Mouse (Mus musculus) frontal cortex, adult (tissue): Measurements from ENCODE around the gene Efcc1.
A peak's percentile ranks its signal among the peaks of the same experiment; 100 is the strongest.
"Not testable (repeated sequence)": the region's sequence is repeated elsewhere in the genome, so short reads cannot be mapped to it uniquely, and the experiment has no call there.

Experiments
- ATAC-seq: cut with Nextera tagmentation; 2 replicates; pipeline ENCODE4 v1.9.2; 2017; ENCODE audit warnings: mild to moderate bottlenecking, moderate library complexity, mixed read lengths; ENCODE audit not compliant: low TSS enrichment

Efcc1 gene

DNA sequence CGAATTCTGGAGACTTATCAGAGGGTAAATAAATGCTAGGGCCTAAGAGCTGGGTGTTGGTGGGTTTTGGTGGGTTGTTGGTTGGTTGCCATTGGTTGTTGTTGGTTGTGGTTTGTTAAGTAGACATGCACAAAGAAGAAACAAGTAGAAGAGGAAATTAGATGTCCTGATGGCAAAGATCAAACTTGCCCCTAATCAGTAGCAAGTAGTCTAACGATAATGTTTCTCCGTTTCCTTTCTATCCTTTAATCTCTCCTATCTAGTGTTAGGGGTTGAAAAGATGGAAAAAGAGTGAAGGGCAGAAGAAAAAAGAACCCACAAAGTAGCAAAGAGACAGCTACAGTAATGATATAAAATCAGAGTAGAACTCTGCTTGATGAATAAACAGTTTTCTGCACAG, 14.0 kb downstream of the Efcc1 start:
- ATAC-seq, result no peak

DNA sequence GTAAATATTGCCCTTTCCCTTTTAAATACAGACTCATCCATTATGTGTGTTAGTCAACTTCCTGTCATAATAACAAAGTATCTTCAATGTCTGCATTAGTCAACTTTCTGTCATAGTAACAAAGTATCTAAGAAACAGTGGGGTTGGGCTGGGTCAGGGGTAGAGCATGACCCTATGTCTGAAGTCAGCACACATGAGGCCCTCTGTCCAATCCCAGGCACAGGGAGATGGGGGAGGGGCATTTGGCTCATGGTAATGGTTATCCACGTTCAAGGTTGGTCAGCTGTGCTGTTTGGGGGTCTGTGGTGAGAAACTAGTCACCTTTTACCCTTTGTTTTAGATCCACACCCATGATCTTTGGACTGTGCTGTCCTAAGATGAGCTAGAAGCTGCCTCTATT, 14.6 kb downstream of the Efcc1 start:
- no peak for ATAC-seq

DNA sequence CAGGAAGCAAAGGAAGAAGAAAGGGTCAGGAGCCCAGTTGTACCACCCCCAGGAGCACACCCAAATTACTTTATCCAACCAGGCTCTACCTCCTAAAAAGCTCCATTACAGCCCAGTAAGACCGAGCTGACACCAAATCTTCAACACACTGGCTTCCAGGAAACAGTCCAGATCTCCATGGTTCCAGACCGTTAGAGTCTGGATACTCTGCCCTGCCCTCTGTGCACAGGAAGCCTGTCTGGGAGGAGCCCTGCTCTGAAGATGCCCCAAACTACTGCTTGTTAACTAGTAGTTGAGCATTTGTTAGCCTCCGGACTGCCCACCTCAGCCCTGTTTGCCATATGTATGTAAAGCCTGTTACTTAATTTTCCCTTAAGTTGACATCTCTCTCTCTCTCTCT, 15.4 kb downstream of the Efcc1 start:
- no peak for ATAC-seq

DNA sequence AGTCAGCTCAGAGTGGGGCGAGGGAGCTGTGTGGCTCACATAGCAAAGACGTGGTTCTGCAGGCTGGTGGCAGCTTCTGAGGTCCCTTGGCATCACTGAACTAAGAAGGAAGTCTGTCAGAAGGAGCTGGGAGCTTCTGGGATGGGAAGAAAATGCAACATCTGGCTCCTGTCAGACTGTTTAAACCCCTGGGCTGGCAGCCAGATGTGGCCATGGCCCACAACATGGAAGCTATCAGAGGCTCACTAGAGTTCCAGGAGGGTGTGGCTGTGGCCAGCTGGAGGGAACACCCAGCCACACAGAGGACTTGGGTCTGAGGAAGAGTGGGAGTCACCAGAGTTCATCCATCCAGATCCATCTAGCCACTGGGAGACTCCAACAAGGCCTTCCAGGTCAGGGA, 16.2 kb downstream of the Efcc1 start:
- no peak for ATAC-seq

DNA sequence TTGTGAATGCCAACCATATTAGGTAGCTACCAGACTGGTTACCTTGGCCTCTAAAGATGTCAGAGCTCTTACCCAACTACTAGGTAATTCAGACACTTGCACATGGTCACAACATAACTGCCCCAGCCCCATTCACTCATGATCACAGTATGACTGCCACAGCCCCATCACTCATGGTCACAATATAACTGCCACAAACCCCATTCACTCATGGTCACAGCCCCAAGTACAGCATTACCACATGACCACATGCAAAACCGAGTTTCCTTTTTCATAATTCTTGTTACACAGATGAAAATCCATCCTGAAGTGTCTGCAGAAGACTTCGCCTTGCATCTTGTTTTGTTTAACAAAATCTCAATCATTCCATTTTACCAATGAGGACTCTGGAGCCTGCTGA, 17.4 kb downstream of the Efcc1 start:
- ATAC-seq, result no peak

DNA sequence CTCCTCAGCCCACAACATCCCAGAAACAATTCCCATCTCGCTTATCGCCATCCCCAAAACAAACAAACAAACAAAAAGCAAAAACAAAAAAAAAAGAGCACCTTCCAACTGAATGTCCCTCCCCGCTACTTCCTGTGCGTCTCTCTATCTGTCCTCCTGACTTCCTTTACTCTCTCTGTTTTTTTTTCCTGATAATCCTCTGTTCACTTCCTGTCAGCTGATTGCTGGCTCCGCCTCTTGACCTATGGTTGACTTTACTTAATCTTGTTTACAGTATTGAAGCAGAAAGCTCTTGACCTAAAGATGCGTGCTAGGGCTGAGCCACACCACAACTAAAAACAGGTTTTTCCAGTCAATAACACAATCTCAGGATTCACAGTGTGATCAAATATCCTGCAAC, 17.9 kb downstream of the Efcc1 start:
- ATAC-seq, result no peak

DNA sequence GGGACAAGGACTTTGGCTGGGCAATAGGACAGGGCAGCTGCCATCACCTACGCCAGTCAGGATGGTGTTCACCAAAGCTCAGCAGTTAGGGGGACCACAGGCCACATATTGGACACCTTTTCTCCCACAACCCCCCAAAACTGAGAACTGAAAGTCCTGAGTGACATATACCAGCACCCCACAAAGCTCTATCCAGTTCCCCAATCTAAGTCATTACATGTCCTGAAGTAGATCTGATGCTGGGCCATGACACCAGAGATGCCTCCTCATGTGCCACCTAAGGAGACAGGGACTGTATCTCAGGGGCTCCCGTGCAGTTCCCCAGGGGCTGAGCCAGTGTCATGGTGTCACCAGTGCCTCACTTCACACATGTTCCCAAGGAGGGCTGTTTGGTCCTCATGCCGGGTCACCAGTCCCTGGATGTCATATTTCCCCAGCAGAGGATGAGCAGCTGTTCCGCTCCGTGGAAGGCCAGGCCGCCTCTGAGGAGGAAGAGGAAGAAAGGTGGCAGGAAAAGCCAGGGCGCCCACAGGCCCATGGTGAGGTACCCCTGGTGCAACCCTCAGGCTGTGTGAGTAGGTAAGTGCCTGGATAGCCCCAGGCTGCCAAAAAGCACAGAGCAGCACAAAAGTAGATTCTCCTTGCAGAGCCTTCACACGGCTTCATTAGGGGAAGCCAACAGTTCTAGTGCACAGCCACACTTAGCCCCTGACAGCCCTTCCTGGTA, 19.7 kb downstream of the Efcc1 start:
- ATAC-seq, result no peak

DNA sequence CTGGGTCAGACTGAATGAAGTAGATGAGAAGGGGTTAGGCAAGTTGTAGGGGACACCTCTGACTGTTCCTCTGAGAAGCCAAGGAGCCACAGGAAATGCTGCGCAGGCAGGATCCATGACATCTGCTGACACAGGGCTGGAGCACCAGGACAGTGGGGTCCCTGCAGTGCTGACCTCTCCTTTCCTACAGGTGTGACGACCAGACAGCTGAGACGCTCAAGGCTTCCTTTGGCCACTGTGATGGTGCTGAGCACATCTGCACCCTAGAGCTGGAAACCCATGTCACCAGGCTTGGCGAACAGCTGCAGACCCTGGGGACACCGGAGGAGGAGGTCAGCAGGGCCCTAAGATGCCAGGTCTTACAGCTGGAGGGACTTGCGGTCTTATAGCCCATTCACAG, 20.9 kb downstream of the Efcc1 start:
- ATAC-seq, result no peak

DNA sequence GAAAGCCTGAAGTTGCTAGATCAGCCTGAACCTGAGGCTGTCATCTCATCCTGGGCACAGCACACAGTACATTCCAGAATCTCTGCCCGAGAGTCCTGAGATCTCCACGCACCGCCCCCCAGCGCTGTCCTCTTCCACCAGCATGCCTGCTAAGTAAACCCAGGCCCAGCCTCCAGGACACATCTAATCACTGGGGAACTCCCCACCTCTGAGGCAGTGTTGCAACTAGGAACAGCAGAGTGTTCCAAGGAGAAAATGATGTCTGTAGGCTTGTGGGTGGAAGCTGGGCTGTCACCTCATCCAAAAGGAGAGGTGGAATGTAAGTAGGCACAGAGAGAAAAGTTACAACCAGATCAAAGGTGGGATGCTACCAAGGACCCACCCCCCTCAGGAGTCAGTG, 24.5 kb downstream of the Efcc1 start:
- ATAC-seq, result no peak

DNA sequence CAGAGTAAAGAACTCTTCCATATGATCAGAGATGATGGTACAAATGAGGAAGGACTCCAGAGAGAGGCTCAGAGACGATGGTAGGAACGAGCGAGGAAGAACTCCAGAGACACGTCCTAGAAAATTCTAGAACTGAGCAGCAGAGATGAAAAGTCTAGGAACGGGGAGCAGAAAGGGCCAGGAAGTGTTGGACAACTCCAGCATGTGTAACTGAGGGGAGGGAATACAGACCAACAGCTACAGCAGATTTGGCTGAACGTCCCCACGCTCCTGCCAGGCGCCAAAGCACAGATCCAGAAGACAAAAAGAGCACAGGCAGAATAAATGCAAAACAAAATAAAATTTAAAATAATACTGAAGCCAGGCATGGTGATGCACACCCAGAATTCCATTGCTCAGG, 26.2 kb downstream of the Efcc1 start:
- no peak for ATAC-seq

DNA sequence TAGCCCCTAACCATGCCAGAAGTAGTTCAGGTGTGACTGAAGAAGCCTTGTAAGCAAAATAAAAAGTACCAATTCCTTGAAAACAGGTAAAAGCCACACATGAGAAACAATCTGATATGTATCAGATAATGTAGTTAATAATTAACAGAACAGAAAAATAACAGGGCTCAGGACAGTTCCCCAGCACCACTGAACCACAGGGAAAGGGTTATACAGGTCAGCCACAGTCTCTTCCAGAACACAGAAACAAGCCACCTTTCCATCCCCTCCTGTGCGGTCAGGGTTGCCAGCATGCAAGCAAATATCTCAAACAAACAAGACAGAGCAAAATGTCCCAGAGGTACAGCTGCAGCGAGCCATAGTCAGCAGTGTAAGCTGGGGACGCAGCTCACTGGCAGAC, 28.7 kb downstream of the Efcc1 start:
- ATAC-seq, result no peak

DNA sequence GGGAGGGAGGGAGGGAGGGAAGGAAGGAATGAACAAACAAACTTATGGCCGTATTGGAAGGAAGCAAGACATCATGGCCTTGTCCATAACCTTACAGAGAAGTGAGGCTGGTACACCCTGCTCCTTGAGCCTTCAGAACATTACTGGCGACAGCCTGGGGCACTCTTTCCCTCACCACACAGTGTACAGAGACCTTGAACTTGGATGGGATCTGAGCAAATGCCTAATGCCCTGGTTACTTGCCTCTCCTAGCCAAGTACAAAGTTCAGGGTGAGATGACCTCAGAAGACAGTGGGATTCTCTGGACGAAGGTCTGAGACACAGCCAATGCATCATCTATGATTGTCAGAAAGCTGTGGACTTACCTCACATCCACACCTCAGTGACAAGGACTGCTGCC, 29.2 kb downstream of the Efcc1 start:
- no peak for ATAC-seq

DNA sequence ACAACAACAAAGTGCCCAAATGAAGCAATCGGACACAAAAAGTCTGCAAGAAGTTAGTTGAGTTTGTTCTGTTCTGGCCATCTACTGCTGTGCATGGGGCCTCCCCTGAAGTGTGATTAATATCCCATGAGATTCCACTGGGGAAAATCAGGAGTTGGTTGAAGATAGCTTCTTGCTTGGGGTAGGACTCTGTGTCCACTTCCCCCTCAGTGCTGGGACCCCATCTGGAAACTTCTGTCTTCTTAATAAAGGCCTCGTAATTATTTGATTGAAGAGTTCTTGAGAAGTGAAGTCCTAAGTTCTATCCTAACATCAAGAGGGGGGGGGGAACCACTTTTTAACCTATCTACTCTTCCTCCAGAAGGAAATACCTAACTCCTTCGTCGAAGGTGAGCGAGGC, 31.5 kb downstream of the Efcc1 start:
- no peak for ATAC-seq

DNA sequence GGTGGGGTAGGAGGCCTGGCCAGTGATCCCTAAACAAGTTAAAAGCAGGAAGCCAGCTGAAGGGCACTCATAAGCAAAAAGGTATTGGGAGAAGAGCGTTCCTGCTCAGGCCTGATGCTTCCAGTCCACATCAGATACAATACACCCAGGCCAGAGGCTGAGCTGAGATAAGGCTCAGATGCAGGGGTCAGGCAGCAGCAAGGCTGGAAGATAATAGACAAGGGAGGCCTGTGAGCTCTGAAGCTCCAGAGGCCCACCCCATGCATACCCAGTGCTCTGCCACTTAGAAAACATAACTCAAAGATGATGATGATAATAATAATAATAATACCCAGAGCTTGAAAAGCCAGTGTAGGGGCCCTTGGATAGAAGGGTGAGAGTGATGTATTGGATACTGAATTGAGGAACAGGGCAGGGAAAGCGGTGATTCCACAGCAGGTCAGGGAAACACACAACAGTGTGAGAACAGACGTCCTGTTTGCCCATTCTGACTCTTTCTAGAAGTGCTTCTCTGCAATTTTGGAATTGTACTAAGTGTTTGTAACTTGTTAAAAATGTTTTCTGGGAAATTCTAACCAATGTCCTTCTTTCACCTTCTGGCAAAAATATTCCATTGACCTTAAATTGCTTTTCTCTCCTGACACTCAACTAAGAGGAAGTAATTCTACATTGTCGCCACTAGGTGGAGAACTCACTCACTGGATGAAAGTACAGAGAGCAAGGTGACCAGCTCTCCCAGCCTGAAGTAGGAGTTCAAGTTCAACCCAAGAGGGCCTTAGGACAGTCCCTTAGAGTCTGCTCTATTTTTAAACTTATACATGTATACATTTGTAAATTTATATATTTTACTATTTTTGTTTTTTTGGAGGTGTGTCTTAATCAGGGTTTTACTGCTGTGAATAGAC, 33.0 kb downstream of the Efcc1 start:
- peak; percentile 55; the same call in 1 of the 2 replicates for ATAC-seq

DNA sequence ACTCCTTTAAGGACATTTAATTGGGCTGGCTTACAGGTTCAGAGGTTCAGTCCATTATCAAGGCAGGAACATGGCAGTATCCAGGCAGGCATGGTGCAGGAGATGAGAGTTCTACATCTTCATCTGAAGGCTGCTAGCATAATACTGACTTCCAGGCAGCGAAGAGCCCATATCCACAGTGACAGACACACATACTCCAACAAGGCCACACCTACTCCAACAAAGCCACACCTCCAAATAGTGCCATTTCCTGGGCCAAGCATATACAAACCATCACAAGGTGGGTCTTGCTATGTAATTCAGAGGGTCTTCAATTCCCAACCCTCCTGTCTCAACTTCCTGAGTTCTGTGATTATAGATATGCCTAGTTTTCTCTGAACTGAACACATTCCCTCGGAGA, 33.6 kb downstream of the Efcc1 start:
- ATAC-seq, result not testable (repeated sequence)

DNA sequence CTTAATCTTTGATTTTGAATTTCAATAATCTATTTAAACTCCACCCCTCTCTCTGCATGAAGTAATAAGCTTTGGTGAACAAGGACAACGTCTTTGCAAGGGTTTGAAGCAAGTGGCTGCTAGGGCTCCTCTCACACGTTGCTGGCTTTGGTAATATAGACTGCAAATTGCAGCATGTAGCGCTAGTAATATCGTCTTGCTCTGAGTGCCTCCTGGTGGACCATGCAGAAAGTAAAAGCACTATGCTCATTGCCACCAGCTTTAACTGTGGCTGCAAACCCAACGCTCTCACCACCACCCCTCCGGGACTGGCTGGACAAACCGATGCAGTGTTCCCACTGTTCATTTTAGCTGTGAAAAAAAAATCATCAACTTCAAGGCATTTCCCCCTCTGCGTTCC, 40.0 kb downstream of the Efcc1 start:
- ATAC-seq, result no peak

DNA sequence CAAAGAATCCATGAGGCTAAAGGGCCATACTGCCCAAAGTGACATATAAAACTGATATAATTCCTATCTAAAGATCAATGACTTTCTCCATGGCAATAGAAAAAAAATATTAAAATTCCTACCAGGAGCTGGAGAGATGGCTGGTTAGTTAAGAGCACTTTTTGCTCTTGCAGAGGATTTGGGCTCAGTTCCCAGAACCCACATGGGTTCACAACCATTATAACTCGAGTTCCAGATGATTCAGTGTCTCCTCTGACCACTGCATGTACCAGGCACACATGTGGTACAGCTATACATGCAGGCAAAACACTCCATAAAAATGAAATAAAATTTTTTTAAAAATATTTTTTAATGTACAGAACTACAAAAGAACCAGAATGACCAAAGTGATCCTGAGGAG, 43.8 kb downstream of the Efcc1 start:
- ATAC-seq, result no peak

DNA sequence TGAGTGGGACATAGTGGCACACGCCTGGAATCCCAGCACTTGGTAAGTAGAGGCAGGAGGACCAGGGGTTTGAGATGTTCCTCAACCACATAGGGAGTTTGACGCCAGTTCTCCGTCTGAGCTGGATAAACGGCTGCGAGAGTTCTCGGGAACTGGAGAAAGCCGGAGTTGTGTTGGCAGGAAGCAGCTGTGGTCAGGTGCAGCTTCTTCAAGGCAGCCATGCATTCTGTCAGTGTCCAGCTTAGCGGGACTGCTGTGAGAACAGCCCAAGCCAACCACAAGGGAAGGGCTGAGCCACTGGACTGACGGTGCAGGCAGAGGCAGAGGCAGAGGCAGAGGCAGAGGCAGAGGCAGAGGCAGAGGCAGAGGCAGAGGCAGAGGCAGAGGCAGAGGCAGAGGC, 44.2 kb downstream of the Efcc1 start:
- no peak for ATAC-seq

DNA sequence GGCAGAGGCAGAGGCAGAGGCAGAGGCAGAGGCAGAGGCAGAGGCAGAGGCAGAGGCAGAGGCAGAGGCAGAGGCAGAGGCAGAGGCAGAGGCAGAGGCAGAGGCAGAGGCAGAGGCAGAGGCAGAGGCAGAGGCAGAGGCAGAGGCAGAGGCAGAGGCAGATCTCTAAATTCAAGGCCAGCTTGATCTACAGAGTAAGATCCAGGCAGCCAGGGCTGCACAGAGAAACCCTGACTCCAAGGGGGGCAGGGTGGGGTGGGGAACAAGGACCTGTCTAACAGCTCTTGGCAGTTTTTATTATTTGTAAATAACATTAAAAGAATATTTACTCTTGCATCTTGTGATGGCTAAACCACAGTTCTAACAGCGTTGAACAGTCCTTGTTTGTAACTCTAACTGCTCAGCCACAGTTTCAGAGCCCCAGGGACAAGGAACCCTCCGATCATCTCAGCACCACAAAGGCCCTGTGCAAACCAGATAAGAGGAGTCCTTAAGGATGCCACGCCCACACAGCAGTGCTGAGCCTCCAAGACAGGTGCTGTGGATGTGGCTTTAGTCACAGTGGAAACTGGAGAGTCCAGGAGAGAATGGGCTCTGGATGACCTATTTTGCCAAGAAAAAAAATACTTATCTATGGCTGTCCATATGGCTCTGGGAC, 45.0 kb downstream of the Efcc1 start:
- no peak for ATAC-seq

DNA sequence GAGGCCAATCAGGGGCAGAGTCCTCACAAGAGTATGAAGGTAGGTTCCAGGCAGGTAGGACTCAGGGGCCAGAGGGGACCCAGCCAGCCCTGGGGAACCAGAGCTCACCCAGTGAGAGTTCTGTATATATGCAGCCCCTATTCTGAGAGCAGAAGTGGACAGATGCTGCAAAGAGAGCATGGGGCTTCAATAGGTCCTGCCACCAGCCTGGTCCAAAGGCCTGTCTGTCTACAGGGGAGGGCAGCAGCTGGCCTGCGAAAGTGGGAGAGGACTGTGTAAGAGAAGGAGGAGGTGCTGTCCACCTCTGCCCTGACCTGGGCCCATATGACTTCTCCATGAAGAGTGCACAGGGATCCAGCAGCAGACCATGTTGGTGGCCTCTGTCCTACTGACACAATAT, 46.0 kb downstream of the Efcc1 start:
- ATAC-seq, result no peak

DNA sequence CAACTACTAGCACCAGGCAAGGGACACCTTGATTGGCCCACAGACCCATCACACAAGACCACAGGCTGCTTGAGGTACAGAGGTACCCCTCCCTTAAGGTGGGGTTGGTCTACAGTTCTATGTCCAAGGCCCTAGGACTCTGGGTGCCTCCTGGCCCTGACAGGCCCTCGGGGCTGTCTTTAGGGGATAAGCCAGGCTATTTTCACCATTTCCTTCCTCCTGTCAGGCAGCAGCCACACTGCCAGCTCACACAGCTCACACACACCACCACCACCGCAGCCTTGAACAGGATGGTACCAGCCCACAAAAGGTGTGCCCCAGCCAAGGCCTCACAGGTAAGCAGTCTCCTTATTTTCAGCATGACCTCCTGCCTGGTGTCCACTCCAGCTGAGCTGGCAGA, 47.2 kb downstream of the Efcc1 start, which contains the start of gene Gp9:
Gp9 (plus strand) TSS at position 231 of the 400 bp plus-strand sequence.
- ATAC-seq, result no peak

DNA sequence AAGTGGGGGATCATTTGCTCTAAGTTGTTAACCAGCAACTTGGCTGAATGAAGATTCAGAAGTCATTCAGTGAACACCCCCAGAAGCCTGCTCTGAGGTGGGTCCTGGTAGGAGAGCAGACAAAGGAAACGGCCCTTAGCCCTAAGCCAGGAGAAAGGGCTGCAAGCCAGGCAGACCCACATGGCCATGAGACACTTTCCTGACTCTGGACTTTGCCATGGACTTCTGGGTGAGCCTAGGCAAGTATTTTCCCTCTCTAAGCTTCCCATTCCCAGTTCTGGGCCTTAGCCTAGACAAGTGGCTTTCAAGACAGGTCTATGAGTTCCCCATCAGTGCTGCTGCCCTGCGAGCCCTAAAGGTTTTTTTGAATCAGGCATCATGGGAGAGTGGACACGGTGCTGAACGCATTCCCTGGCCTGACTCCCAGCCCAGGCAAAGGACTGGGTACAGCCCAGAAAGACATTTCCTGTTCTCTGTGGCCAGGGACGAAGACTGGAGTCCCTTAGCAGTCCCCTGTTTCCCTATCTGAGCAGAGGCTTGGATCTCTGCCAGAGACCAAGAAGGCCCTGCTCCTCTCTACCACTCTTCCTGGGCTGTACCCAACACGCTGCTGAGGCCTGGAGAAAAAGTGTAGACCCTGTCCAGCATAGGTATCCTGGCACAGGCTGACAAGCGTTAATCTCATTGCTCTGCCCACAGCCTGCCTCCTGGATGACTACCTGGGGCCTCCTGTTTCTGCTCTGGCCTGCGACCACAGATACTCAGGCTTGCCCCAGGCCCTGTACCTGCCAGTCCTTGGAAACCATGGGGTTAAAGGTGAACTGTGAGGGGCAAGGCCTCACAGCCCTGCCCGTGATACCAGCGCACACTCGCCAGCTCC, 47.9 kb downstream of the Efcc1 start:
- ATAC-seq, result no peak
